Mouse (Mus musculus) forebrain, embryonic 15.5 days (tissue): ENCODE results near the gene Bcl11a. TPM values are rescaled to one million over a fixed set of nuclear protein-coding genes. Genes with fewer than 3 reads are reported as not detected.

Experiments used
- ATAC-seq: fragments of 200-750 bp; cut with Nextera tagmentation; replicated peaks from 2 replicates; pipeline ENCODE4 v1.8.0; 2017; ENCODE audit warnings: mild to moderate bottlenecking, moderate TSS enrichment, moderate library complexity
- H3K27ac ChIP-seq: fragments of 300-500 bp; sonication (generic); replicated peaks from 2 replicates; pipeline ENCODE4 v1.5.1; 2015; ENCODE audit warnings: mild to moderate bottlenecking, inconsistent platforms
- H3K27me3 ChIP-seq: fragments of 300-500 bp; sonication (generic); 2 replicates; pipeline ENCODE4 v1.6.1; 2015; ENCODE audit warnings: inconsistent platforms
- H3K36me3 ChIP-seq: fragments of 300-500 bp; sonication (generic); 2 replicates; pipeline ENCODE4 v1.6.1; 2015; ENCODE audit warnings: mild to moderate bottlenecking, inconsistent platforms
- H3K4me1 ChIP-seq: fragments of 300-500 bp; sonication (generic); 2 replicates; pipeline ENCODE4 v1.6.1; 2015; ENCODE audit warnings: inconsistent platforms
- H3K4me2 ChIP-seq: fragments of 300-500 bp; sonication (generic); replicated peaks from 2 replicates; pipeline ENCODE4 v1.6.1; 2015; ENCODE audit warnings: mild to moderate bottlenecking, inconsistent platforms
- H3K4me3 ChIP-seq: fragments of 300-500 bp; sonication (generic); 2 replicates; pipeline ENCODE4 v1.5.1; 2015; ENCODE audit warnings: mild to moderate bottlenecking, inconsistent platforms
- H3K9ac ChIP-seq: fragments of 300-500 bp; sonication (generic); replicated peaks from 2 replicates; pipeline ENCODE4 v1.6.1; 2015; ENCODE audit warnings: mild to moderate bottlenecking, inconsistent platforms
- H3K9me3 ChIP-seq: fragments of 300-500 bp; sonication (generic); 2 replicates; pipeline ENCODE4 v1.6.1; 2016; ENCODE audit warnings: inconsistent platforms
- WGBS: fragments of 180-500 bp; shearing (Covaris S2); methylation state at CpG from one replicate; pipeline ENCODE4 v1.1.7; 2015; ENCODE audit warnings: mixed read lengths; 5-methylcytosine and 5-hydroxymethylcytosine counted together
- polyA plus RNA-seq: library from polyadenylated mRNA; unstranded; fragments of >200 nt; fragmentation: Nextera tagmentation; extraction: Ambion mirVana; gene quantifications from 2 replicates; pipeline ENCODE4 v1.2.1, GENCODE M21; 2015

Gene Bcl11a
- polyA plus RNA-seq, 1 experiment from 2014 or later: 204 TPM

DNA sequence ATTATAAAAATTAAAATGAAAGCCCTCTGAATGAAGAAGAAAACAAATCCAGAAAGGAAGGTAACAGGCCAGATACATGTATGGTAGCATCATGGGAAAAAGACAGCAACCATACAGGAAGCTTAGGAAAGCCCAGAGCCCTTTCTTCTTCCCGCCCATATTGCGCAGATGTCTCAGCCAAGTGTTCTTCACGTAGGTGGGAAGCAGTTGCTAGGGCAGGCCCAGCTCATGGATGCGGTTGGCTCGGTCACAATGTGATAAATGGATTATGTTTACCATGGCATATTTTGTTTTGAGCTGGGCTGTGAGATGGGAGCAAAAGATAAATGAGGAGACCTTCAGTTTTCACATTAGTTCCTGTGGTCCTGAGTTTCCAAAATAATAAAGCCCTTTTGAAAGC, 29.6 kb downstream of the Bcl11a start:
- Histone ChIP-seq H3K27me3 (no peaks in the 10 kb centered on the region), H3K27ac (peak overlapping the region; percentile 52; the same call in 1 of the 2 replicates), H3K36me3 (no peaks in the 10 kb centered on the region), H3K4me1 (peaks cover 82% of the 10 kb centered on the region), H3K4me2 (no peak overlapping the region), H3K9ac (no peak overlapping the region), H3K4me3 (no peak overlapping the region), H3K9me3 (no peaks in the 10 kb centered on the region)
- ATAC-seq: no peak
- 67% methylated on average over 5 of the region's 5 CpGs for WGBS

DNA sequence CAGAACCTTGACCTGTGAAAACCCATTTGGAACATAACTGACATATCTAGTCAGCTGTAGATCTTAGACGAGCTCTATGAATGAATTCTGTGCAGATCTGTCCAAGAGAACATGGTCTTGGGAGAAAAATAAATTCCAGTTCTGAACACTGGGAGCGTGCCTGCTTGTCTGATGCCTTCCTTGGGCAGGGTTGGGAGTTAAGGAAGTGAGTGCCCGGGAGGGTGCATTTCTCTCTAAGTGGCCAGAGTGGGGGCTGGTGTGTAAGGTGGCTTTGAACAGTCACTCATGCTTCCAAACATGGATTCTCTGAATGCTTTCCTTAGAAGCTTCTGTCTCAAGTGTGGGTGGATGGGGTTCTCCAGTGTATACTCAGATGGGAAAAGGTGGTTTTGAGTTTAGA, 31.1 kb downstream of the Bcl11a start:
- H3K27ac ChIP-seq: no peak overlapping the region
- peaks cover 75% of the 10 kb centered on the region for H3K4me1 ChIP-seq
- no peak overlapping the region for H3K4me2 ChIP-seq
- no peak overlapping the region for H3K9ac ChIP-seq
- H3K27me3 ChIP-seq: no peaks in the 10 kb centered on the region
- H3K9me3 ChIP-seq: no peaks in the 10 kb centered on the region
- ATAC-seq: no peak
- H3K4me3 ChIP-seq: no peak overlapping the region
- WGBS: 78% methylated on average over 3 of the region's 3 CpGs
- H3K36me3 ChIP-seq: no peaks in the 10 kb centered on the region

DNA sequence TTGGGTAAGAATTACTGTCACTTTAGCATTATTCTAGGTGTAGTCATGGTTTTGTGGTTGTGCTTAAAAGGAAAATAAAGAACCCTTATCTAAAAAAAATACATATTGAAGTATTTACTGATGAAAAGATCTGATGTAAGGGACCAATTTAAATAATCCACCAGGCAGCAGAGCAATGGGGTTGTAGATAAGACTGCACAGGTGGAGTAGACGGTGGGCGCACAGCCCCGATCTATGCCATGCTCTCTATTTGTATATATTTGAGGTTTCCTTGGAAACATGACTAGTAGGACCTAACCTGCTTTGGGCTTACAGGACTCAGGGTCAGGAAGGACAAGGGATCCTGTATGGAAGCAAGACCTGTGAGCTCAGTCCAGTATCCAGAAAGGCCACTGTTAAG, 31.5 kb downstream of the Bcl11a start:
- Histone ChIP-seq H3K4me2 (no peak overlapping the region), H3K4me1 (peaks cover 76% of the 10 kb centered on the region), H3K36me3 (no peaks in the 10 kb centered on the region), H3K9me3 (no peaks in the 10 kb centered on the region), H3K27ac (peak overlapping the region; percentile 46), H3K27me3 (no peaks in the 10 kb centered on the region), H3K4me3 (no peak overlapping the region), H3K9ac (no peak overlapping the region)
- WGBS: 93% methylated on average over 3 of the region's 3 CpGs
- no peak for ATAC-seq

DNA sequence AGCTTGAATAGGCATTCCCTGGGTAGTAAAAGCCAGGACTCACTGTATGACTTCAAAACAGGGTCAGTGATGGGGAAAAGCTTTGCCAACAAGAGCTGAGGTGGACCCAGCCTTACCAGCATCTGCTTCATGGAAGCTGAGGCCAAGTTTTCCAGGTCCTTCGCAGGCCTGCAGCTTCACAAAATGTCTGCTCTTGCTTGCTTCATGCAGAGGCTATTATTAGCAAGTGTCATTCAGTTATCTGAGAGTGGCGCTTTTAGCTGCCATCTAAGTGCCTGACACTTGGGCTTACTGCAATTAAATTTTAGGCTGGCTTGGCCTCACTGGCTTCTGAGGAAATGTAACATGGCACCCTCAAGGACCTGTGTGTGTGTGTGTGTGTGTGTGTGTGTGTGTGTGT, 32.3 kb downstream of the Bcl11a start:
- Histone ChIP-seq H3K4me1 (peaks cover 75% of the 10 kb centered on the region), H3K4me2 (no peak overlapping the region), H3K36me3 (no peaks in the 10 kb centered on the region), H3K9ac (no peak overlapping the region), H3K27ac (peak overlapping the region; percentile 46), H3K4me3 (no peak overlapping the region), H3K27me3 (no peaks in the 10 kb centered on the region), H3K9me3 (no peaks in the 10 kb centered on the region)
- peak; percentile 36; the same call in 1 of the 2 replicates for ATAC-seq
- WGBS: 32% methylated on average over 2 of the region's 2 CpGs

DNA sequence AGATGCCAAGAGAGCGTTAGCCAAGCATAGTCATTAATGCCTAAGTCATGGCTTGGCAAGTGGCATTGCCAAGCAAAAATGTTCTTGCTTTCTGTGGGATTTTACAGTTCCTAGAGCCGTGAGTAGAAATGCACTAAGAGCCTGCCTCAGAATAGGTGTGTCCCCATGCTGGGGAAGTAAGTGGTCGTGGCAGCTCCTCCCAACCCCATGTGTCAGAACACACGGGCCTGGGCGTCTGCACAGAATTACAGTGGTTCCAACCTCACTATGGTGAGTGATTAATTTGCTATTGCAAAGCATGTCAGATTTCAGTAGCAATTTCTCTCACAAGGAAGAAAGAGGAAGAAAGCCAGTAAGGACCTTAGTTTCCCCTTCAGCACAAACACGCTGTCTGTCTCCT, 33.9 kb downstream of the Bcl11a start:
- Histone ChIP-seq H3K9ac (no peak overlapping the region), H3K4me2 (no peak overlapping the region), H3K4me3 (no peak overlapping the region), H3K36me3 (no peaks in the 10 kb centered on the region), H3K27me3 (no peaks in the 10 kb centered on the region), H3K4me1 (peaks cover 79% of the 10 kb centered on the region), H3K9me3 (no peaks in the 10 kb centered on the region), H3K27ac (peak overlapping the region; percentile 49)
- ATAC-seq: no peak
- 40% methylated on average over 6 of the region's 6 CpGs for WGBS

DNA sequence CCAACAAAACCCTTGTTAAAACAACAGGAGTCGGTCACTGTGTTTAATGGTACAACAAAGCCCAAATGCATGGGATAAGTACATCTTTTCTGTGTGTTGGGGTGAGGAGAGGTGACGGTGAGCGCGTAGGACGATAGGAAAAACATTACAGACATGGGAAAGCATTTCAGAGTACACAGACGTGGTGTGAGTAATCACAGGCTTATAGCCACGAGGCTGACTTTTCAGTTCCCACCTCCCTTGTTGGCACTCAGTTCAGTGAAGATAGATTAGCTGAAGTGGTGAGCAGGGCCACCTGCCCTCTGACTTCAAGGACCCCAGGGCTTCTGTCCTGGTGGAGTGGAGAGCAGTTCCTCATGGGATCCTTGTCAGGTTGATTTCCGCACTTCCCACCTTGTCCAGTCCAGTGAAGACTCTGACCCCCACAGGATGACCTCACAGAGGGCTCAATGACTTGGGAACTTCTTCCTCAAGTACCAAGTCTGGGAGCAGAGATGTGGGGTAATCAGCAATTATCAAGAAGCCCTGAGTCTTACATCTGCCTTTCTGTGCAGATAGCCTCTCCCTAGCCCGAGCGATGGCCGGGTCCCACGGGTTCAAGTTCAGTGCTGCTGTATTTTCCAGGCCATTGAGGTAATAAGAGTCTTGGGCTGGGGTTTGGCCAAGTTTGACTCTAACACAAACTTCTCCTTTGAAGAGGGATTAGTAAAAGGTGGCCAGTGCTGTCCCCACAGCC, 37.3 kb downstream of the Bcl11a start:
- Histone ChIP-seq H3K4me3 (no peak overlapping the region), H3K4me2 (no peak overlapping the region), H3K4me1 (peaks cover 77% of the 10 kb centered on the region), H3K36me3 (no peaks in the 10 kb centered on the region), H3K9me3 (no peaks in the 10 kb centered on the region), H3K9ac (no peak overlapping the region), H3K27me3 (no peaks in the 10 kb centered on the region), H3K27ac (no peak overlapping the region)
- no peak for ATAC-seq
- 75% methylated on average over 12 of the region's 12 CpGs for WGBS

DNA sequence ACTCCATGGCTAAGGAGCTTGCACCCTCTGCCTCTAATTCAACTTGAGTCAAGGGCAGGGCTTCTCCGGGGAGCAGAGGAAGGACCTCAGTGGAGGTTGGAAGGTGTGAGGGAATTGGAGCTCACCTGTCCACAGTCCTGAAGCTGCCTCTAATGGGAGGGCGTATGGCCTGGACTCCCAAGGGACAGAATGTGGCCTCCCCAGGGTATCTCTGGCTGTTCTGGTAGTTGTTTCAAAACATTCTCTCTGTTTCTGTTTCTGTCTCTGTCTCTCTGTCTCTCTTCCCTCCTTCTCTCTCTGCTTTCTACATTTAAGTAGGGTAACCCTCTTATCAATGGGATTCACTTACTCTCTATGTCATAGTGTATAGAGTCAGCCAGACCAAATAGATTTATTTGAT, 38.2 kb downstream of the Bcl11a start:
- 92% methylated on average over 2 of the region's 2 CpGs for WGBS

DNA sequence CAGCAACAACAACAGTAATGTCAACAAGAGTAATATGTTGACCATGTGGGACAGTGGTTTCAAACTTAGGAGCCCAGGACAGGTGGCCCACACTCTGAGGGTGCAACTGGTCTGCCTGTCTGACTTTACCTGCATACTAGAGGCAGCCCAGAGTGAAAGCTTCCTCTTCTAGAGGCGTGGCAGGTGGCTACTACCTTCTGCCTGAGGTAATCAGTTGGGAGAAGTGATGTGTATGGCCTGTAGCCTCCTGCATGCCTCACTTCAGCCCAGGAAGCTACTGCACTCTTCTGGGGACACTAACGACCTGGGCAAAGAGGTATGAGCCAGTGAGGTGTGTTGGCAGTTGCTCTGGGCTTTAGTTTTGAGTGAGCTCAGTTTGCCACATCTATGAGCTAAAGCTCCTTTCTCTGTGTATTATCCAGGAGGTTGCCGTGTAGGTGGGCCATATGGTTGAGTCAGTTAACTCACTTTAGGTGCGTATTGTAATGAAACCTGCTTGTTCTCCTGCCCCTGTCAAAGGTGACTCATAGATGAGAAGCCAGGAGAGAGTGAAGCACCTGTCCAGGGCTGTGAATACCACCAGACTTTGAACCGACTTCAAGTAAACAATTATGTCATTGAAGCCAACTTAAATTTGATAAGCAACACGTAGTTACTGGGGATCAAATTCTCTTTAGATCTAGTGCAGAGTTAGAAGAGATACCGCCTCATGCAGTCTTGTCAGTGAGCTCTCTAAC, 38.9 kb downstream of the Bcl11a start:
- Histone ChIP-seq H3K4me1 (peaks cover 70% of the 10 kb centered on the region), H3K36me3 (no peaks in the 10 kb centered on the region)
- WGBS: 76% methylated on average over 7 of the region's 7 CpGs

More for the DNA sequence above, 38.2 kb downstream of the Bcl11a start:
- Histone ChIP-seq H3K4me1 (peaks cover 70% of the 10 kb centered on the region), H3K4me3 (no peak overlapping the region), H3K9ac (no peak overlapping the region), H3K27ac (no peak overlapping the region), H3K9me3 (no peaks in the 10 kb centered on the region), H3K4me2 (no peak overlapping the region), H3K27me3 (no peaks in the 10 kb centered on the region), H3K36me3 (no peaks in the 10 kb centered on the region)
- ATAC-seq: no peak

DNA sequence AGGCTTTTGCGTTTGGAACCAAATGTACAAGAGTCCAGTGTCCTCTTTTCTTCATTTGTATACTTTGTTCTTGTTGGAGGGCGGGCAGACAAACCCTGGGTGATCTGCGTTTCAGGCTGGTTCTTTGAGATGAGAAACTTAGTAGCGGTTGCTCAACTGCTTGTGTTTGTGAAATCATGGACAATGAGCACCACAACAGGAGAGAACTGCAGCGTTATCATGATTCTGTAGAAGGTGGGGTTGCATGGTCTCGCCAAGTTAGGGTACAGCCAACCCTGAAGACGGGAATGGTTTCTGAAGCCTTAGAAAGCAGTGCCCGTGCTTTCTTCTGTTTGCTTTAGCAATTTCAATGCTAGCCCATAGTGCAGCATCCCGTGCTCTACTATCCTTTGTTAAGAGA, 43.3 kb downstream of the Bcl11a start:
- no peaks in the 10 kb centered on the region for H3K27me3 ChIP-seq
- no peak for ATAC-seq
- WGBS: 63% methylated on average over 9 of the region's 9 CpGs
- no peak overlapping the region for H3K4me2 ChIP-seq
- no peak overlapping the region for H3K9ac ChIP-seq
- H3K9me3 ChIP-seq: no peaks in the 10 kb centered on the region
- peak overlapping the region; percentile 22 for H3K27ac ChIP-seq
- no peak overlapping the region for H3K4me3 ChIP-seq
- H3K4me1 ChIP-seq: peaks cover 80% of the 10 kb centered on the region
- H3K36me3 ChIP-seq: no peaks in the 10 kb centered on the region

More for the DNA sequence above, 38.9 kb downstream of the Bcl11a start:
- Histone ChIP-seq H3K9ac (no peak overlapping the region), H3K27me3 (no peaks in the 10 kb centered on the region), H3K9me3 (no peaks in the 10 kb centered on the region), H3K4me2 (no peak overlapping the region), H3K4me3 (no peak overlapping the region), H3K27ac (no peak overlapping the region)
- ATAC-seq: no peak

DNA sequence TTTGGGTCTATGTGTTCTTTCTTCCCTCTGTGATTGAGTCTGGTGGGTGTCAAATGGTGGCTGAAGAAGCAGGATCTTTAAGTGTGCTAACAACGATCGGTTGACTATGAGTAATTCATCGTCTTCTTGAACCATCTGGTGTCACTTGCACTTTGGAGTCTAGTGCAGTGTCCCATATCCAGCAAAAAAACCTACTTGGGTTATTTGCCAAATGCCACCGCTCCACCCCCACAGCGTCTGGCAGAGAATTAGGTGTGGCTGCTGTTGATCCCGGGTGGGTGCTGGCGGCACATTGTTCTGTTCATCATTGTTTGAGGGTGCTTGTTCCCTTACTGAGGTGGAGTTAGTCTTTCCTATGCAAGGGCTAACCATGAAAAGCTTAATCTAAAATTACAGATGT, 45.0 kb downstream of the Bcl11a start:
- no peaks in the 10 kb centered on the region for H3K9me3 ChIP-seq
- peaks cover 84% of the 10 kb centered on the region for H3K4me1 ChIP-seq
- no peaks in the 10 kb centered on the region for H3K27me3 ChIP-seq
- peak overlapping the region; percentile 8; the same call in 1 of the 2 replicates for H3K27ac ChIP-seq
- no peak overlapping the region for H3K9ac ChIP-seq
- H3K4me2 ChIP-seq: no peak overlapping the region
- WGBS: 61% methylated on average over 7 of the region's 7 CpGs
- no peak for ATAC-seq
- no peak overlapping the region for H3K4me3 ChIP-seq
- H3K36me3 ChIP-seq: 0 out of 2 replicates have a peak, but pooled peaks cover 3% of the 10 kb centered on the region

DNA sequence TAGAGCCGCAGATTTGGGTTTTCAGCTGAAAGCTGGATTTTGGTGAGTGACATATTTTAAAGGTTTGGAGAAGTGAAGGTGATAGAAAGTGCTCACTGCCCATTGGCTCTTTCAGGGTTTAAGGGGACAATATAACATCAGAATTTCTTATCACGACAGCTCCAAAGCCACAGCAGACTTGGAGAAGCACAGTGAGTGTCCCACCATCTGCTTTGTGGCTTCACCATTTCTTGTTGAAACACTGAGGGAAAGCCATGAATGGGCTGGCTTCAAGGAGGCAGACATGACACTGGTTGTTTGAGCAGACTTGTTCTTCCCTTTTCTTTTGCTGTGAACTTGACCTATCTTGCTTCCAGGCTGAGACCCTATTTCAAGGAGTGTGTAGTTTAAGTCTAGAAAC, 46.1 kb downstream of the Bcl11a start:
- no peak overlapping the region for H3K4me3 ChIP-seq
- no peaks in the 10 kb centered on the region for H3K9me3 ChIP-seq
- H3K36me3 ChIP-seq: 0 out of 2 replicates have a peak, but pooled peaks cover 3% of the 10 kb centered on the region
- no peak overlapping the region for H3K27ac ChIP-seq
- no peak overlapping the region for H3K9ac ChIP-seq
- H3K4me1 ChIP-seq: peaks cover 76% of the 10 kb centered on the region
- 84% methylated on average over 2 of the region's 2 CpGs for WGBS
- no peaks in the 10 kb centered on the region for H3K27me3 ChIP-seq
- no peak overlapping the region for H3K4me2 ChIP-seq
- ATAC-seq: no peak

DNA sequence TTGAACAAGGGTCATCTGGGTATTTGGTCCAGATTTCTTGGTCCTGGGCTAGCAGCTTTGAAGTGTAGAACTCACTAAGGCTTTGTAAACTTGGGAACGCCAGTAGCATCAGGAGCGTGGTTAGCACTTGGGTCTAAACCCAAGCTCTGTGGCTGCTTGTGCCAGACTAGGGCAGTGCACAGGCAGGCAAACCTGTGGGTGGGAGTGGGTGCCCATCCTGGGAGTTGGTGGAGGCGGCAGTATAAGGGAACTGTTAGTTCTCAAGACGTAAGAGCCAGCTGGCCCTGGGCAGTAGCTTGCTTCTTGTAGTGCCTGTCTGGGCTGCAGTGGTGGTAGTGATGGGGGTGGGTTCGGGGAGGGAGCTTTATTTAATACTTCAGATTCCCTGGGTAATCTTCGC, 47.2 kb downstream of the Bcl11a start:
- H3K27ac ChIP-seq: no peak overlapping the region
- no peak overlapping the region for H3K4me2 ChIP-seq
- no peaks in the 10 kb centered on the region for H3K9me3 ChIP-seq
- no peak overlapping the region for H3K4me3 ChIP-seq
- WGBS: 81% methylated on average over 6 of the region's 6 CpGs
- no peak overlapping the region for H3K9ac ChIP-seq
- no peak for ATAC-seq
- no peaks in the 10 kb centered on the region for H3K27me3 ChIP-seq
- peaks cover 76% of the 10 kb centered on the region for H3K4me1 ChIP-seq
- 0 out of 2 replicates have a peak, but pooled peaks cover 3% of the 10 kb centered on the region for H3K36me3 ChIP-seq
